Mouse (Mus musculus): ENCODE measurements around the gene Sprr2a3. TPM values are rescaled to one million over a fixed set of nuclear protein-coding genes. Genes with fewer than 3 reads are reported as not detected.

Gene Sprr2a3
- not detected for polyA plus RNA-seq (2014; fragmentation: Illumina TruSeq; extraction: RNeasy Lipid Tissue Mini Kit (QIAGEN cat#74804))

DNA sequence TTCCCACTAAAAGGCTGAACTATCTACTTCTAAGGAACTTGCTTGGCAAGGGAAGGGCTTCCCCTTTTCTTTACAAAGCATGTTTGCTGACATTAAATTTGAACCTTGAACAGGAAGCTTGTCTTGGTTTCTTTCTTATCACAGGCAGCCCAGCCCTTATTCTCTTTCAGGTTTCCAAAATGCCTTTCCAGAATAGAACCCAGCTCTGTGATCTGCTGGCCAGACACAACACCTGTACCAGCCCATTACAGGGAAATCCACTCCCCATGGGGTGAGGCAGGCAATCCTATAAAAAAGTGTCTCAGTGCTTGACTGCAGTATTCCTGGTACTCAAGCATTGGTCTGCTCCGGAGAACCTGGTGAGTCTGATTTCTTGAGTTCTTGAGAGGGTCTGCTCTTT lies at the start of gene Sprr2a3:
Gene Sprr2a3, plus strand, starts transcription at position 317 of the 400 bp plus-strand sequence.

GRCm38 (mm10) chr3:92316320-92316719 lies 31.1 kb downstream of the Sprr2a3 start, which contains the start of gene Sprr2b:
Gene Sprr2b (plus strand): TSS chr3:92316620.

DNA sequence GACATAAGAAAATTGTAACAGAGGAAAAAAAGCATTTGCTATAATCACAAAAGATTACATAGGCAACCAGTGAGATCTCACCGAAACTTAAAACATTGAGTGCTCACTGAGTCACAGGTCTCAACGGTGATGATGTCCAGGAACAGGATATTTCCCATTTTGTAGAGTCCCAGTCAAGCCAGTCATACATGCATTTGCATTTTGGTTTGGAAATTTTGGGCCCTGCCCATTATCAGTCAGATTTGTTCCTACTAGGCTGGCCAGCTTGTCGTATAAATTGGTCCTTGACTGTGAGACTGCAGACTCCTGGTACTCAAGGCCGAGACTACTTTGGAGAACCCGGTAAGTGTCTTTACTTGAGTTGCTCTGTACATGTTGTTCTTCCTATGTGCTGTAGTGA lies 53.6 kb downstream of the Sprr2a3 start, which contains the start of gene Sprr2d:
Gene Sprr2d, plus strand, starts transcription at position 301 of the 400 bp plus-strand sequence.

Other genes starting within 250 kb of the Sprr2a3 start
- not detected for gene Lor, start 202.3 kb upstream of the Sprr2a3 start, polyA plus RNA-seq (2014; fragmentation: Illumina TruSeq; extraction: RNeasy Lipid Tissue Mini Kit (QIAGEN cat#74804))
- gene Prr9, start 161.5 kb upstream of the Sprr2a3 start, polyA plus RNA-seq (2014; fragmentation: Illumina TruSeq; extraction: RNeasy Lipid Tissue Mini Kit (QIAGEN cat#74804)) = not detected
- gene Lelp1, start 142.7 kb upstream of the Sprr2a3 start, polyA plus RNA-seq (2014; fragmentation: Illumina TruSeq; extraction: RNeasy Lipid Tissue Mini Kit (QIAGEN cat#74804)) = not detected
- not detected for gene Sprr2a1, start 69.6 kb upstream of the Sprr2a3 start, polyA plus RNA-seq (2014; fragmentation: Illumina TruSeq; extraction: RNeasy Lipid Tissue Mini Kit (QIAGEN cat#74804))
- 0.20 TPM for gene Sprr2a2, start 69.5 kb upstream of the Sprr2a3 start, polyA plus RNA-seq (2014; fragmentation: Illumina TruSeq; extraction: RNeasy Lipid Tissue Mini Kit (QIAGEN cat#74804))
- gene Sprr2b, start 31.2 kb downstream of the Sprr2a3 start, polyA plus RNA-seq (2014; fragmentation: Illumina TruSeq; extraction: RNeasy Lipid Tissue Mini Kit (QIAGEN cat#74804)) = not detected
- not detected for gene Sprr2d, start 53.7 kb downstream of the Sprr2a3 start, polyA plus RNA-seq (2014; fragmentation: Illumina TruSeq; extraction: RNeasy Lipid Tissue Mini Kit (QIAGEN cat#74804))
- gene Sprr2e, start 66.7 kb downstream of the Sprr2a3 start, polyA plus RNA-seq (2014; fragmentation: Illumina TruSeq; extraction: RNeasy Lipid Tissue Mini Kit (QIAGEN cat#74804)) = not detected
- not detected for gene Sprr2f, start 79.8 kb downstream of the Sprr2a3 start, polyA plus RNA-seq (2014; fragmentation: Illumina TruSeq; extraction: RNeasy Lipid Tissue Mini Kit (QIAGEN cat#74804))
- not detected for gene Sprr2h, start 100.3 kb downstream of the Sprr2a3 start, polyA plus RNA-seq (2014; fragmentation: Illumina TruSeq; extraction: RNeasy Lipid Tissue Mini Kit (QIAGEN cat#74804))
- not detected for gene Sprr2i, start 122.6 kb downstream of the Sprr2a3 start, polyA plus RNA-seq (2014; fragmentation: Illumina TruSeq; extraction: RNeasy Lipid Tissue Mini Kit (QIAGEN cat#74804))
- not detected for gene Sprr2j-ps, start 132.7 kb downstream of the Sprr2a3 start, polyA plus RNA-seq (2014; fragmentation: Illumina TruSeq; extraction: RNeasy Lipid Tissue Mini Kit (QIAGEN cat#74804))
- gene Gm9774, start 144.0 kb downstream of the Sprr2a3 start, polyA plus RNA-seq (2014; fragmentation: Illumina TruSeq; extraction: RNeasy Lipid Tissue Mini Kit (QIAGEN cat#74804)) = 5.8 TPM
- not detected for gene Sprr2k, start 147.2 kb downstream of the Sprr2a3 start, polyA plus RNA-seq (2014; fragmentation: Illumina TruSeq; extraction: RNeasy Lipid Tissue Mini Kit (QIAGEN cat#74804))
- not detected for gene Sprr1b, start 153.4 kb downstream of the Sprr2a3 start, polyA plus RNA-seq (2014; fragmentation: Illumina TruSeq; extraction: RNeasy Lipid Tissue Mini Kit (QIAGEN cat#74804))
- gene Sprr3, start 173.3 kb downstream of the Sprr2a3 start, polyA plus RNA-seq (2014; fragmentation: Illumina TruSeq; extraction: RNeasy Lipid Tissue Mini Kit (QIAGEN cat#74804)) = not detected
- gene Sprr1a, start 200.5 kb downstream of the Sprr2a3 start, polyA plus RNA-seq (2014; fragmentation: Illumina TruSeq; extraction: RNeasy Lipid Tissue Mini Kit (QIAGEN cat#74804)) = not detected
- not detected for gene Sprr4, start 215.1 kb downstream of the Sprr2a3 start, polyA plus RNA-seq (2014; fragmentation: Illumina TruSeq; extraction: RNeasy Lipid Tissue Mini Kit (QIAGEN cat#74804))
- not detected for gene 2310046K23Rik, start 249.1 kb downstream of the Sprr2a3 start, polyA plus RNA-seq (2014; fragmentation: Illumina TruSeq; extraction: RNeasy Lipid Tissue Mini Kit (QIAGEN cat#74804))

All from ovary, adult 10 weeks (tissue).